Mouse (Mus musculus) CH12.LX (cell line): Measurements from ENCODE around the gene Gtf2ird2. TPM values are rescaled to one million over a fixed set of nuclear protein-coding genes. Genes with fewer than 3 reads are reported as not detected.

Experiments used
- DNase-seq: peaks from one replicate; pipeline ENCODE4 v3.0.0-alpha.2; 2013; ENCODE audit errors: extremely low read depth
- H3K27ac ChIP-seq: 2 replicates; pipeline ENCODE4 v1.5.1; 2012; ENCODE audit warnings: low read depth, mild to moderate bottlenecking, control low read depth, moderate library complexity; ENCODE audit not compliant: insufficient read depth
- H3K27me3 ChIP-seq: replicated peaks from 2 replicates; pipeline ENCODE3; 2012; ENCODE audit warnings: inconsistent platforms
- H3K36me3 ChIP-seq, 2 experiments: replicated peaks in 1 of 2; 2 replicates each; pipeline versions ENCODE3 to v1.6.1; 2012; ENCODE audit warnings: inconsistent platforms in 1 of 2, low read length in 1 of 2, mild to moderate bottlenecking in 1 of 2, mixed read lengths in 1 of 2, moderate library complexity in 1 of 2; ENCODE audit not compliant: control insufficient read depth in 1 of 2, insufficient read depth in 1 of 2
- H3K4me1 ChIP-seq, 2 experiments: 2 replicates each; pipeline ENCODE4 v1.6.1; 2012; ENCODE audit warnings: inconsistent platforms in 1 of 2, moderate library complexity in 1 of 2; ENCODE audit not compliant: insufficient read depth in 2 of 2, control insufficient read depth in 1 of 2
- H3K4me2 ChIP-seq: 2 replicates; pipeline ENCODE4 v1.6.1; 2012; ENCODE audit warnings: low read depth, mild to moderate bottlenecking, control low read depth; ENCODE audit not compliant: poor library complexity, insufficient read depth, severe bottlenecking
- H3K4me3 ChIP-seq, 3 experiments: fragments of 150-350 bp in 1 of 3; sonication (generic) in 1 of 3; replicated peaks in 1 of 3; 2 replicates each; pipeline versions ENCODE3 to v1.5.1; 2011 to 2012; ENCODE audit warnings: low read depth in 2 of 3, low read length in 2 of 3, mild to moderate bottlenecking in 2 of 3, moderate library complexity in 2 of 3, control low read depth in 1 of 3, improper control_type of control experiment in 1 of 3, inconsistent platforms in 1 of 3, mixed read lengths in 1 of 3; ENCODE audit not compliant: poor library complexity in 1 of 3
- H3K79me2 ChIP-seq: replicated peaks from 2 replicates; pipeline ENCODE4 v1.6.1; 2012; ENCODE audit warnings: mild to moderate bottlenecking, moderate library complexity; ENCODE audit not compliant: control insufficient read depth, poor library complexity, insufficient read depth, severe bottlenecking; ENCODE audit errors: extremely low read depth
- H3K9ac ChIP-seq: 2 replicates; pipeline ENCODE4 v1.6.1; 2012; ENCODE audit warnings: low read depth, mild to moderate bottlenecking, control low read depth, moderate library complexity; ENCODE audit not compliant: insufficient read depth
- H3K9me3 ChIP-seq: replicated peaks from 2 replicates; pipeline ENCODE3; 2012; ENCODE audit warnings: low read length, inconsistent platforms, mixed read lengths
- CHD2 ChIP-seq: IDR thresholded peaks from 2 replicates; pipeline ENCODE4 v1.6.1; 2011; ENCODE audit warnings: low read length, improper control_type of control experiment
- E2F4 ChIP-seq: IDR thresholded peaks from 2 replicates; pipeline ENCODE4 v1.6.1; 2011; ENCODE audit warnings: low read depth, low read length, improper control_type of control experiment; ENCODE audit not compliant: insufficient replicate concordance
- ELF1 ChIP-seq: IDR thresholded peaks from 2 replicates; pipeline ENCODE4 v1.6.1; 2014; ENCODE audit warnings: low read depth, mild to moderate bottlenecking, inconsistent platforms, low read length, improper control_type of control experiment
- ETS1 ChIP-seq: conservative IDR thresholded peaks from 2 replicates; pipeline ENCODE4 v1.6.1; 2012; ENCODE audit warnings: low read depth, mild to moderate bottlenecking, inconsistent platforms, low read length, improper control_type of control experiment, moderate library complexity
- HCFC1 ChIP-seq: IDR thresholded peaks from 2 replicates; pipeline ENCODE4 v1.6.1; 2012; ENCODE audit warnings: low read depth, mild to moderate bottlenecking, inconsistent platforms, low read length, improper control_type of control experiment
- IRF4 ChIP-seq: IDR thresholded peaks from 2 replicates; pipeline ENCODE4 v1.6.1; 2014; ENCODE audit warnings: low read depth, mild to moderate bottlenecking, inconsistent platforms, low read length, improper control_type of control experiment
- JUND ChIP-seq: conservative IDR thresholded peaks from 2 replicates; pipeline ENCODE4 v1.6.1; 2011; ENCODE audit warnings: low read depth, low read length, improper control_type of control experiment
- MAFK ChIP-seq: IDR thresholded peaks from 2 replicates; pipeline ENCODE4 v1.6.1; 2011; ENCODE audit warnings: low read length, improper control_type of control experiment; ENCODE audit not compliant: insufficient replicate concordance
- MAX ChIP-seq: IDR thresholded peaks from 2 replicates; pipeline ENCODE4 v1.6.1; 2011; ENCODE audit warnings: low read length, improper control_type of control experiment
- MYC ChIP-seq: IDR thresholded peaks from 2 replicates; pipeline ENCODE4 v1.6.1; 2011; ENCODE audit warnings: low read depth, mild to moderate bottlenecking, improper control_type of control experiment, low read length
- PAX5 ChIP-seq: IDR thresholded peaks from 2 replicates; pipeline ENCODE4 v1.6.1; 2012; ENCODE audit warnings: low read length, inconsistent platforms, mixed read lengths
- POLR2A ChIP-seq: IDR thresholded peaks from 2 replicates; pipeline ENCODE4 v1.6.1; 2011; ENCODE audit warnings: low read depth, mild to moderate bottlenecking, improper control_type of control experiment, low read length
- SMC3 ChIP-seq: IDR thresholded peaks from 2 replicates; pipeline ENCODE4 v1.6.1; 2011; ENCODE audit warnings: low read depth, low read length, improper control_type of control experiment
- TBP ChIP-seq: conservative IDR thresholded peaks from 2 replicates; pipeline ENCODE4 v1.6.1; 2011; ENCODE audit warnings: low read depth, low read length, improper control_type of control experiment
- TCF12 ChIP-seq: IDR thresholded peaks from 2 replicates; pipeline ENCODE4 v1.6.1; 2014; ENCODE audit warnings: low read depth, mild to moderate bottlenecking, inconsistent platforms, low read length, improper control_type of control experiment
- UBTF ChIP-seq: IDR thresholded peaks from 2 replicates; pipeline ENCODE4 v1.6.1; 2012; ENCODE audit warnings: low read depth, mild to moderate bottlenecking, inconsistent platforms, low read length, improper control_type of control experiment, moderate library complexity
- USF1 ChIP-seq: IDR thresholded peaks from 2 replicates; pipeline ENCODE4 v1.6.1; 2014; ENCODE audit warnings: low read depth, mild to moderate bottlenecking, inconsistent platforms, low read length, improper control_type of control experiment
- USF2 ChIP-seq: conservative IDR thresholded peaks from 2 replicates; pipeline ENCODE4 v1.6.1; 2011; ENCODE audit warnings: low read depth, low read length, improper control_type of control experiment
- ZC3H11A ChIP-seq: IDR thresholded peaks from 2 replicates; pipeline ENCODE4 v1.6.1; 2012; ENCODE audit warnings: low read depth, mild to moderate bottlenecking, inconsistent platforms, low read length, improper control_type of control experiment
- ZNF384 ChIP-seq: IDR thresholded peaks from 2 replicates; pipeline ENCODE4 v1.6.1; 2012; ENCODE audit warnings: low read depth, low read length, improper control_type of control experiment, inconsistent platforms
- dilution Hi-C: fragments of 300-500 bp; cut with MboI; formaldehyde crosslinking; loops from 2 replicates; pipeline ENCODE4 v1.14.3; 2020; ENCODE audit warnings: low sequenced_read_pairs; ENCODE audit not compliant: extremely low pct_unique_long_range_greater_than_20kb, extremely low pct_ligation_motif_present
- in situ Hi-C: fragments of 300-500 bp; cut with MboI; formaldehyde crosslinking; loops from 3 replicates; pipeline ENCODE4 v1.14.3; 2019; ENCODE audit warnings: low sequenced_read_pairs, low pct_ligation_motif_present, low pct_unique_long_range_greater_than_20kb, mixed read lengths
- polyA plus RNA-seq: library from polyadenylated mRNA; unstranded; fragments of >175 nt; gene quantifications from 2 replicates; pipeline ENCODE4 v1.2.1, GENCODE M21; 2012; ENCODE audit warnings: low read depth; ENCODE audit not compliant: insufficient read length
- total RNA-seq, 2 experiments: library from RNA; depleted of rRNA; stranded (reverse); fragments of 300-350 nt in 1 of 2; fragments of >200 nt in 1 of 2; gene quantifications; 2 replicates each; pipeline ENCODE4 v1.2.3; 2012 to 2014

Gene Gtf2ird2
- total and polyA plus RNA-seq, 3 experiments, result 1.9 to 9.7 (median 4.7) TPM

- Histone ChIP-seq H3K27ac (no peak overlapping the region), H3K9me3 (no peaks in the 10 kb centered on the region), H3K9ac (no peak overlapping the region), H3K4me1 (peaks cover 5 to 11% of the 10 kb centered on the region in 2 experiments), H3K4me3 (no peak overlapping the region)
- in situ Hi-C loops, result no loop called here
- peak; percentile 79 for TF ChIP-seq MYC
- TF ChIP-seq MAFK, result no peak
- no peak for TF ChIP-seq TCF12
- TF ChIP-seq ELF1, result 0 out of 2 replicates have a peak, but pooled peaks have one; percentile 36
- no peak for TF ChIP-seq IRF4
- peak; percentile 77; the same call in 1 of the 2 replicates for TF ChIP-seq MAX
- TF ChIP-seq E2F4, result no peak
- TF ChIP-seq POLR2A, result no peak
- TF ChIP-seq USF2, result no peak
- TF ChIP-seq, all 38 proteins: peak for 3
- Histone ChIP-seq H3K27me3 (no peaks in the 10 kb centered on the region), H3K4me2 (no peak overlapping the region), H3K36me3 (peaks cover 21 to 49% of the 10 kb centered on the region in 2 experiments), H3K79me2 (no peaks in the 10 kb centered on the region)
- no peak for DNase-seq
- dilution Hi-C loops, result no loop called here
These were observed 9.8 kb downstream of the Gtf2ird2 start for GRCm38 (mm10) chr5:134193664-134194063.

DNA sequence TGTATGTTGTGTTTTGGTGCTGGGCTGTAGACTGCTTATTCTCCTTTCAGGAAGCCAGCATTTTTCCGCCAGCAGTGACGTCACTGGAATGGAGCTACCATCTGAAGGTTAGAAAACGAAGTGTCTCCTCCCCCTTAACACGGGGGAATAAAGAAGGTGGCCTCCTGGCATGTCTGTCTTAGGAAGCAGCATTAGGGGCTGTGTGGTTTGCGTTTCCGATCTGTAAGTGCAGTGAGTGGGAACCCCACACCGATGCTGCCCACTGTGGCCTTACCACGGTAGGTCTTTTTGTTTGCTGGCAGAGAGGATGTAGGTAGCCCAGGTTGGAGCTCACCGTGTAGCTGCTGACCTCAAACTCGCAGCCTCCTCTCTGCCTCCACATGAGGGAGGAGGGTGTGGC, 22.9 kb downstream of the Gtf2ird2 start:
- H3K27ac ChIP-seq, result no peak overlapping the region
- in situ Hi-C loops, result no loop called here
- H3K79me2 ChIP-seq, result no peaks in the 10 kb centered on the region
- H3K4me3 ChIP-seq, result no peak overlapping the region
- peaks cover 9 to 41% of the 10 kb centered on the region in 2 experiments for H3K36me3 ChIP-seq
- H3K9ac ChIP-seq, result no peak overlapping the region
- dilution Hi-C loops, result no loop called here
- no peaks in the 10 kb centered on the region for H3K27me3 ChIP-seq
- H3K9me3 ChIP-seq, result peaks cover 6% of the 10 kb centered on the region
- no peak for TF ChIP-seq ETS1
- TF ChIP-seq SMC3, result no peak
- TF ChIP-seq USF1, result no peak
- no peak for TF ChIP-seq TBP
- TF ChIP-seq MYC, result no peak
- TF ChIP-seq MAX, result no peak
- no peak for TF ChIP-seq CHD2
- no peak for TF ChIP-seq JUND
- no peak for TF ChIP-seq IRF4
- TF ChIP-seq PAX5, result no peak
- no peak for TF ChIP-seq ZC3H11A
- no peak for TF ChIP-seq HCFC1
- no peak for TF ChIP-seq TCF12
- no peak for TF ChIP-seq ZNF384
- no peak for TF ChIP-seq UBTF
- H3K4me2 ChIP-seq, result no peak overlapping the region
- no peaks in the 10 kb centered on the region for H3K4me1 ChIP-seq
- DNase-seq, result no peak
